Mouse (Mus musculus) heart, embryonic 10.5 days (tissue): ENCODE results near the gene 1700012A03Rik. TPM values are rescaled to one million over a fixed set of nuclear protein-coding genes. Genes with fewer than 3 reads are reported as not detected.

Experiments used
- DNase-seq: peaks from one replicate; pipeline ENCODE4 v3.0.0-alpha.2; 2017; ENCODE audit warnings: low spot score
- H3K27ac ChIP-seq: fragments of 300-500 bp; sonication (generic); 2 replicates; pipeline ENCODE4 v1.5.1; 2016; ENCODE audit warnings: mild to moderate bottlenecking
- H3K27me3 ChIP-seq: fragments of 300-500 bp; sonication (generic); 2 replicates; pipeline ENCODE4 v1.6.1; 2016; ENCODE audit warnings: mild to moderate bottlenecking; ENCODE audit not compliant: poor library complexity, insufficient read depth, severe bottlenecking
- H3K36me3 ChIP-seq: fragments of 300-500 bp; sonication (generic); 2 replicates; pipeline ENCODE4 v1.6.1; 2016; ENCODE audit warnings: mild to moderate bottlenecking, moderate library complexity
- H3K4me1 ChIP-seq: fragments of 300-500 bp; sonication (generic); 2 replicates; pipeline ENCODE4 v1.6.1; 2016; ENCODE audit warnings: mild to moderate bottlenecking
- H3K4me3 ChIP-seq: fragments of 300-500 bp; sonication (generic); 2 replicates; pipeline ENCODE4 v1.5.1; 2016; ENCODE audit warnings: mild to moderate bottlenecking, moderate library complexity
- H3K9me3 ChIP-seq: fragments of 300-500 bp; sonication (generic); 2 replicates; pipeline ENCODE4 v1.6.1; 2016; ENCODE audit warnings: mild to moderate bottlenecking, moderate library complexity
- WGBS: fragments of 180-500 bp; shearing (Covaris S2); methylation state at CpG from one replicate; pipeline ENCODE4 v1.1.7; 2016; 5-methylcytosine and 5-hydroxymethylcytosine counted together
- polyA plus RNA-seq: library from polyadenylated mRNA; unstranded; fragments of >200 nt; fragmentation: Nextera tagmentation; extraction: Ambion mirVana; gene quantifications from 2 replicates; pipeline ENCODE4 v1.2.1, GENCODE M21; 2016

1700012A03Rik gene
- not detected in 2 replicates for polyA plus RNA-seq

DNA sequence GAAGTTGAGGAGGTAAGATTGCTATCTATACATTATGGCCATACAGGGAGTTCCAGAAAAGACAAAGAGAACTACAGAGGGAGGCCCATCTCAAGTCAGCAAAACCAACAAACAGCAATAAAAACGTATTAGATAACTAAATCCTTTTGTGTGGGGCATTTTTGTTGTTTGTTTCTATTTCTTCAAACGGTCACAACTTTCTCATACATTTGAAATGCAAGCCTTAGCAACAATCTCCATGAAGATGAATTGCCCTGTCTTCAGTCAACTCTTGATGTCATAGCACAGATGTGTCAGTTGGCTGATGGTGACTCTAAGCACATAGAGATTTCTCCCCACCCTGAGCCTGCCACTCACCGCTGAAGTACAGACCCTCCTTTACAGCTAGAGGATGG, at the start of gene 1700012A03Rik:
Gene 1700012A03Rik, plus strand, starts transcription at position 296 of the 395 bp plus-strand sequence.
- Histone ChIP-seq H3K9me3 (no peaks in the 10 kb centered on the region), H3K36me3 (no peaks in the 10 kb centered on the region), H3K4me3 (no peak within 1 kb of the TSS), H3K27ac (no peak within 1 kb of the TSS), H3K4me1 (no peaks in the 10 kb centered on the region), H3K27me3 (no peaks in the 10 kb centered on the region; the same call in 1 of the 2 replicates)
- peak; percentile 17 for DNase-seq
- 76% methylated on average over 3 of the region's 3 CpGs for WGBS

GRCm38 (mm10) chr6:32004228-32004627, 45.8 kb upstream of the 1700012A03Rik start:
- H3K4me1 ChIP-seq: no peaks in the 10 kb centered on the region
- H3K36me3 ChIP-seq: no peaks in the 10 kb centered on the region
- no peaks in the 10 kb centered on the region for H3K27me3 ChIP-seq
- WGBS: 90% methylated on average over 10 of the region's 10 CpGs
- H3K27ac ChIP-seq: no peak overlapping the region
- no peaks in the 10 kb centered on the region for H3K9me3 ChIP-seq
- H3K4me3 ChIP-seq: no peak overlapping the region
- DNase-seq: no peak

DNA sequence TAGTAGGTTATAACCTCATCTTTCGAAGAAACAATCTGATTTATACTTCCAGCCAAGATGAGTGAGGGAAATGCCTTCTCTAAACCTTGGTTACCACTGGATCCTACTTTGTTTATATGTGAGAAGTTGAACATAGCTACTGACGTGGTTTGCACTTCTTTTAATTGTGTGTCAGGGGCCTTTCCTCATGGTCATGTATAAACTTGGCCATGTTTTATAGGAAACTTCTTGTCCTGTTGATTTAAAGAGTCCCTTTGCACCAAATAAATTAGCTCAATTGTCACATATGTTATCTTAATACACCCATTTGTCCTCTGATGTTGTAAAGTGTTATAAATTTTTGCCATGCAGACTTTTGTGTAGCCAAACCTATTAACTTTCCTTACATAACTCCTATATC, 44.1 kb upstream of the 1700012A03Rik start:
- Histone ChIP-seq H3K9me3 (no peaks in the 10 kb centered on the region), H3K36me3 (no peaks in the 10 kb centered on the region), H3K4me3 (no peak overlapping the region), H3K27me3 (no peaks in the 10 kb centered on the region), H3K27ac (no peak overlapping the region), H3K4me1 (no peaks in the 10 kb centered on the region)
- DNase-seq: no peak
- 76% methylated on average over 2 of the region's 2 CpGs for WGBS

- Histone ChIP-seq H3K9me3 (no peaks in the 10 kb centered on the region), H3K36me3 (no peaks in the 10 kb centered on the region), H3K4me3 (no peak overlapping the region), H3K27me3 (no peaks in the 10 kb centered on the region), H3K4me1 (no peaks in the 10 kb centered on the region), H3K27ac (no peak overlapping the region)
- WGBS: 73% methylated on average over 6 of the region's 6 CpGs
- no peak for DNase-seq
Measured at GRCm38 (mm10) chr6:32006382-32006781, 43.7 kb upstream of the 1700012A03Rik start.

DNA sequence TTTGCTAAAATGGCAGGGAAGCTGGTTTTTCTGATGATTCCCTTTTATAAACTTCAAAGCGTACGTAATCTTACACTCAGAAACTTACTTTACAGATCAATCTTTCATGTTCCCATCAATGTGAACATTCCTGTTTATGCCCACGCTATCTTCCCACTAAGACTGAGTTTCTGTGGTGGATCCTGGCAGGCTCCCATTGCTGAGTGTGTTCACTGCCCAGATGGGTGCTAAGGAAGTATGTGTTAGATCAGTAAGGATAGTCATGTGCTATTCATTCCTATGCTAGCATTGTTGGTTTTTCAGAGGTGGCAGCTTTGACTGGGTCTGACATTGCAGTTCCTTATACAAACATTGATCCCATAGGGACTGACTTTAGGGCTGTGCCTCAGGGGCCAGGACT, 42.7 kb upstream of the 1700012A03Rik start:
- 86% methylated on average over 3 of the region's 3 CpGs for WGBS
- no peak overlapping the region for H3K27ac ChIP-seq
- no peak for DNase-seq
- no peaks in the 10 kb centered on the region for H3K9me3 ChIP-seq
- no peaks in the 10 kb centered on the region for H3K36me3 ChIP-seq
- H3K27me3 ChIP-seq: no peaks in the 10 kb centered on the region
- H3K4me1 ChIP-seq: no peaks in the 10 kb centered on the region
- H3K4me3 ChIP-seq: no peak overlapping the region

DNA sequence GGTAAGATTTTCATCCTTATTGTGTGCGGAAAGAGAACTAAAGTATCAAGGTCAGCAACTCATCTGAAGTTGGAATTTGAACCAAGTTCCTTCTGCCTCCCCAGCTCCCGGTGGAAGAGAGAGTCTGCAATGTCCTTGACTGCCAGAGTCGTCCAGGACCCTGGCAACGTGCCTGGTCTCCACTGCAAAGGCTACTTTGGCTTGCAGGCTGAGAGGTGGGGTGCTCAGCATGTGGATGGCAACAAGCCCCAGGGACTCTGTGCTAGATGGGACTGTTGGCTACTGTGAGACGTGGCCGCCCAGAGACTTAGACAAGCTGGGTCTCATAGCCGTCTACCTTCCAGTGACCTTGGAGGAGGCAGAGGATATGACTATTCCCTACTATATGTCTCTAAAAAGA, 33.2 kb upstream of the 1700012A03Rik start:
- no peak for DNase-seq
- 75% methylated on average over 7 of the region's 7 CpGs for WGBS
- Histone ChIP-seq H3K27ac (no peak overlapping the region), H3K36me3 (no peaks in the 10 kb centered on the region), H3K9me3 (no peaks in the 10 kb centered on the region), H3K4me3 (no peak overlapping the region), H3K4me1 (peaks cover 4% of the 10 kb centered on the region), H3K27me3 (no peaks in the 10 kb centered on the region)

GRCm38 (mm10) chr6:32017406-32018104, 32.5 kb upstream of the 1700012A03Rik start:
- Histone ChIP-seq H3K27me3 (no peaks in the 10 kb centered on the region), H3K4me1 (peaks cover 8% of the 10 kb centered on the region), H3K27ac (no peak overlapping the region), H3K36me3 (no peaks in the 10 kb centered on the region), H3K9me3 (no peaks in the 10 kb centered on the region), H3K4me3 (no peak overlapping the region)
- 85% methylated on average over 14 of the region's 14 CpGs for WGBS
- no peak for DNase-seq

DNA sequence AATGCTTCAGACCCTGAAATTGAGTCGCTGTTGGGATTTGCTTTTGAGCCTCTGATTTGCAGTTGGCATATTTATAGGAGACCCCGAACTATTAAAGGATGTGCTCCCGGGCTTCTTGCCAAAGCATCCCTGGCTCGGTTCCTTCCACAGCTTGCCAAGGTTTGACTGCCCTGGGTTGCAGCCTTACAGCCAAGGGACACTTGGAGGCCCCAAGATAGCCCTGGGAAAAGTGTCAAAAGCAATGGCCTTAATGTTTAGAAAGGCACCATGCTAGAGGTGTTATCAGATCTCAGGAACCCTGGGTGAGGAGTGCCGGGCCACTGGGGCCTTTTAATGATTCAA, 32.0 kb upstream of the 1700012A03Rik start:
- H3K27me3 ChIP-seq: no peaks in the 10 kb centered on the region
- H3K4me1 ChIP-seq: peaks cover 8% of the 10 kb centered on the region
- no peaks in the 10 kb centered on the region for H3K36me3 ChIP-seq
- H3K27ac ChIP-seq: no peak overlapping the region
- no peak for DNase-seq
- H3K9me3 ChIP-seq: no peaks in the 10 kb centered on the region
- WGBS: 71% methylated on average over 5 of the region's 5 CpGs
- no peak overlapping the region for H3K4me3 ChIP-seq

DNA sequence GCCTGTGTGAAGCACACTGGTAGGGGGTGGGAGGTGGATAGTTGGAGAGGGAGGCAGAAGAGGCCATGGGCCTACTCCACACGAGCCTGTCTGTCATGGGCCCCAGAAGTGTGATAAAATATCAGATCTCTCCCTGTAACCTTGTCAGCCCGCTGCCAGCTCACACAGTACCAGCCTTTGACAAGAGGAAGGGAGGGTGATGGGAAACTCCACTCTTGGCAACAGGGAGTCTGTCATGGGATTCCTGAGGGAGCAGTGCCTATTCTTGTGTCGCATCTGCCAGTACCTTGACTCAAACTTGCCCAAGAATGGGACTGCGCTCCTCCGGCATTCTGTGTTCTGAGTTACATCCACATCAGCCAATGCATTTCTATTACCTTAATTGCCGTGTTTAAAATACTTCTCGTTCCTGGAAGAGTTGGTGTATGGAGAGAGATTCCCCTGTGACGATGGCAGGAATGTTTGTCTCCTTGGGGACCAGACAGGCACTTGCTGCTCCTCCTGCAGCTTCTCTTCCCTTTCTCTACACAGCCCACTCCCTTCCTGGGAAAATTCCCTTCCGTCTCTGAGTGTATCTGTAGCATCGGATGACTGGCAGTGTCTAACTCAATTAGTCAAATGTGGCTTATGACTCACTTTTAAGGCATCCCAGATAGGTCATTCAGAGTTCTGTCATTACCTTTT, 28.1 kb upstream of the 1700012A03Rik start:
- WGBS: 50% methylated on average over 10 of the region's 10 CpGs
- Histone ChIP-seq H3K4me3 (no peak overlapping the region), H3K9me3 (no peaks in the 10 kb centered on the region), H3K4me1 (peaks cover 8% of the 10 kb centered on the region), H3K27ac (no peak overlapping the region), H3K36me3 (no peaks in the 10 kb centered on the region), H3K27me3 (no peaks in the 10 kb centered on the region)
- DNase-seq: peak; percentile 77

DNA sequence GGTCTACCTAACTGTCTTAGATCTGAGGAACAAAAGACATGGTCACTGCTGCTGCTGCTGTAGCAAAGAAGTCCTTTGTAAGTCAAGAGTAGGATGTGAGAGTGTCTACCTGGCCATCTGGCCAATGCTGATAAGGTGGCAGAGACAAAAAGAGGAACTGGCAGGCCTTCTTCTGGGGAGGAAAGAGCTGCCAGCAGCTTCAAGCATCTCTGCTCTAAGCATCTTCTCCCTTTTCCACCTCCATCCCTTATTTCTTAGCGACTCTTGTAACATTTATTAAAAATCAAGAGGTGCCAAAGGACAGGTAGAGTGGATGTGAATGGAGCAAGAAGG, 27.5 kb upstream of the 1700012A03Rik start:
- no peaks in the 10 kb centered on the region for H3K27me3 ChIP-seq
- WGBS: 71% methylated on average over 1 of the region's 1 CpGs
- H3K36me3 ChIP-seq: no peaks in the 10 kb centered on the region
- no peaks in the 10 kb centered on the region for H3K9me3 ChIP-seq
- no peak for DNase-seq
- no peak overlapping the region for H3K4me3 ChIP-seq
- peaks cover 8% of the 10 kb centered on the region for H3K4me1 ChIP-seq
- no peak overlapping the region for H3K27ac ChIP-seq

DNA sequence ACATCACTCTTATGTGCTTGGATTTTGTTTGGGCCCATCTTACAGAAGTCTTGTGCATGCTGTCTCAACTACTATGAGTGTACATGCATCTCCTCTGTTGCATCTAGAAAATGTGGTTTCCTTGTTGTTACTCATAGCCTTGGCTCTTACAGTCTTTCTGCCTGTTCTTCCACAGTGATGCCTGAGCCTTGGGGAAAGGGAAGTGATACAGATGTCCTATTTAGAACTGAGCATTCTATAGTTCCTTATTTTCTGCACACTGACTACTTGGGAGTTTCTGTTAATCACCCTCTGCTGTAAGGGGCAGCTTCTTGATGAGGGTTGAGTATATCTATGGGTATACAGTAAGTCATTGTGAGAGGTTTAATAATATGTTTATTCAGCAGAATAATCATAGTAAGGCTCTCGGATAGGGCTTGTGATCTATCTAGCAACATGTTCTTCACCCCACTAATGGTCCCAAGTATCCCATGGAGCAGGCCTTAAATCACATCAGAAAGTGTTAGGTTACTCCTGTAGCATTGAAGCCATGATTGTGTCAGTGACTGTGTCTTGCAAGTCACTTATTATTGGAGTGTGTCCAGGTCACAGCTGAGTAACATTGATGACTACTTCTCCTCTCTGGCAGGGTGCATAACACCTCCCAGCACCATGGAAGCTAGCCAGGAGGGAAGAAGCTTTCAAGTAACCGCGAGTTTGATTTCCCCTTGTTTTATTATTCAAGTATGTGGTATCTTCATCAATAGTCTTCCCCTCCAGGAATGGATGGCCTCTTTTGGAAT, 21.6 kb upstream of the 1700012A03Rik start:
- Histone ChIP-seq H3K36me3 (no peaks in the 10 kb centered on the region), H3K27me3 (no peaks in the 10 kb centered on the region), H3K9me3 (no peaks in the 10 kb centered on the region), H3K27ac (no peak overlapping the region), H3K4me3 (no peak overlapping the region), H3K4me1 (no peaks in the 10 kb centered on the region)
- WGBS: 78% methylated on average over 3 of the region's 3 CpGs
- peak; percentile 36 for DNase-seq

DNA sequence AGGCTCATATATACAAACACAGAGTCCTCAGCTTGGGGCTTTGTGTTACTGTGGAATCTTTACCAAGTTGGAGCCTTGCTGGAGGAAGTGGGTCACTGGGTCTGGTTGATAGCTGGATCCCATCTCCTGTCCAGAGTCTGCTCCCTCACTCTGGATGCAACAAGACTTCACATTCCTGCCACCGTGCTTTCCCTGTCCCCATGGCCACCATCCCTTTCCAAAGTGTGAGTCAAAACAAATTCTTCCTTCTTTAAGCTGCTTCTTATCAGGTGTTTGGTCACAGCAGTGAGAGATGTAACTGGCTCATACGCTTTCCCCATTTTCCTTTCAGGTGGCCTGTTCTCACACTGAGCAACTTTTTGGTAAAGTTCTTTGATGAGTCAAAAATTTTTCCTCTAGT, 15.8 kb upstream of the 1700012A03Rik start:
- WGBS: 18% methylated on average over 2 of the region's 2 CpGs
- H3K9me3 ChIP-seq: no peaks in the 10 kb centered on the region
- no peaks in the 10 kb centered on the region for H3K4me1 ChIP-seq

DNA sequence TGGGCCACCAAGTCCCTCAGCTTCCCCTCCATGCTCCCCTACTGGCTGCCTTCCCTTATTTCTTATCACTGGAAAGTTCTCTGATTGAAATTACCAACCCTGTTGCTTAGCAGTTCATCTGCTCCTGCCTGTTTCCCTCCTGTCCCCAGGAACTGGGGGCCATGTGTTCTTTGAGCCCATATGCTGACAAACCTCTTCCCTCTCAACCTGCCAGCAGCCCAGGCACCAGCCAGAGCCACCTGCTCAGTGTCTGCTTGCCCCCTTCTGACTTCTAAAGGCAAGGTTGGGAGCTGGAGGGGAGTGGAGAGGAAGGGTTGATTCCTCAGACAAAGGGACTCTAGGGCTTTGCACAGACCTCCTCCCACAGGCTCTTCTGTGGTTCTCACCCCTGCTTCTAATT, 4.7 kb upstream of the 1700012A03Rik start:
- Histone ChIP-seq H3K9me3 (no peaks in the 10 kb centered on the region), H3K36me3 (no peaks in the 10 kb centered on the region), H3K4me1 (no peaks in the 10 kb centered on the region)

More for the DNA sequence above, 15.8 kb upstream of the 1700012A03Rik start:
- no peaks in the 10 kb centered on the region for H3K27me3 ChIP-seq
- DNase-seq: peak; percentile 65
- no peak overlapping the region for H3K27ac ChIP-seq
- no peak overlapping the region for H3K4me3 ChIP-seq
- no peaks in the 10 kb centered on the region for H3K36me3 ChIP-seq

More for the DNA sequence above, 4.7 kb upstream of the 1700012A03Rik start:
- no peak overlapping the region for H3K4me3 ChIP-seq
- H3K27ac ChIP-seq: no peak overlapping the region
- peak; percentile 50 for DNase-seq
- no peaks in the 10 kb centered on the region; the same call in 1 of the 2 replicates for H3K27me3 ChIP-seq
